Mouse (Mus musculus): Measurements from ENCODE around the gene Ces1a. TPM values are rescaled to one million over a fixed set of nuclear protein-coding genes. Genes with fewer than 3 reads are reported as not detected.

The Ces1a gene
- polyA plus RNA-seq, 1 experiment from 2014 or later, result not detected

- Histone ChIP-seq H3K4me2 (replicated peaks) (no peak overlapping the region), H3K9me3 (replicated peaks) (no peaks in the 10 kb centered on the region), H3K4me1 (0 out of 2 replicates have a peak, but pooled peaks cover 2% of the 10 kb centered on the region), H3K36me3 (no peaks in the 10 kb centered on the region), H3K4me3 (no peak overlapping the region), H3K27ac (no peak overlapping the region), H3K9ac (no peak overlapping the region), H3K27me3 (no peaks in the 10 kb centered on the region)
- 71% methylated on average over 4 of the region's 4 CpGs for WGBS
- no peak for ATAC-seq (ENCODE audit: low FRiP score)
Measured at GRCm38 (mm10) chr8:93040776-93041567, 7.0 kb downstream of the Ces1a start.

- H3K9me3 ChIP-seq (replicated peaks), result no peaks in the 10 kb centered on the region
- H3K36me3 ChIP-seq, result no peaks in the 10 kb centered on the region
- 0 out of 2 replicates have a peak, but pooled peaks cover 2% of the 10 kb centered on the region for H3K4me1 ChIP-seq
- no peak overlapping the region for H3K27ac ChIP-seq
- no peak overlapping the region for H3K4me3 ChIP-seq
- ATAC-seq (ENCODE audit: low FRiP score), result no peak
- no peaks in the 10 kb centered on the region for H3K27me3 ChIP-seq
- H3K9ac ChIP-seq, result no peak overlapping the region
- 88% methylated on average over 2 of the region's 2 CpGs for WGBS
- H3K4me2 ChIP-seq (replicated peaks), result no peak overlapping the region
Measured at GRCm38 (mm10) chr8:93040256-93040655, 7.7 kb downstream of the Ces1a start.

DNA sequence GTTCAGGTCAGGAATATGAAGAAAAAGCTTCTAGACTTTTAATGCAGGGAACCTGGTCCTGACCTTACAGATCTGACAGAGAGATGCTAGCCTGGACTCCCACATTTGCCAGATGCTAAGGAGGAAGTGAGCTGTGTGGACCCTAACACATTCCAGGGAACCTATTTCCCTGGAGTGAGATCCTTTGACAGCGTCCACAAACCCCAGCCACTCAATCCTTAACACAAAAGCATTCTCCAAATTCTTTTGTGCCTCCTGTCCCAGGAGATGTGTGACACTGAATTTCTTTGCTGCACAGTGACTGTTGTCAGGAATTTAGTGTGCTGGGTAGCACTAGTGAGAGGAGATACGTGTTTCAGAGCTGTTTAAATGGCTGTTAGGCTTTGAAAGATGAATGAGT lies 9.2 kb downstream of the Ces1a start:
- Histone ChIP-seq H3K9ac (no peak overlapping the region), H3K36me3 (no peaks in the 10 kb centered on the region), H3K27ac (no peak overlapping the region), H3K4me1 (0 out of 2 replicates have a peak, but pooled peaks cover 2% of the 10 kb centered on the region), H3K4me2 (replicated peaks) (no peak overlapping the region), H3K9me3 (replicated peaks) (no peaks in the 10 kb centered on the region), H3K27me3 (no peaks in the 10 kb centered on the region), H3K4me3 (no peak overlapping the region)
- ATAC-seq (ENCODE audit: low FRiP score), result no peak
- WGBS, result 6% methylated on average over 2 of the region's 2 CpGs

GRCm38 (mm10) chr8:93030664-93031063 lies 17.3 kb downstream of the Ces1a start:
- Histone ChIP-seq H3K9ac (no peak overlapping the region), H3K4me1 (no peaks in the 10 kb centered on the region)
- ATAC-seq (ENCODE audit: low FRiP score), result no peak

DNA sequence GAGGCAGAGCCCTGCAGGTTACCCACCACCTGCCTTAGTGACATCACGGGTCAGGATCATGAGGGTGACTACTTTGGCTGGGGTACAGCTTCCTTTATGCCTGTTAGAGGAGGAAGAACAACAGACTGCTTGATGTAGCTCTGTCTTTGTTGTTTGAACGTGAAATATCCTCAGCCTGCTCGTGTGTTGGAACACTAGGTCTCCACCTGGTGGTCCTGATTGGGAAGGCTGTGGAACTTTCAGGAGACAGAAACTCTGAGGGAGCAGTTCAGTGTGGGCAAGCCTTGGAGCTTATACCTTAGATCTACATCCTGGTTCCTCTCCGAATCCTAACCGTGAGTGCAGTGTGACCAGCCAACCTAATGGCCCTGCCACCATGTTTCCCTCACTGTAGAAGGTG lies 26.3 kb downstream of the Ces1a start:
- H3K9ac ChIP-seq, result no peak overlapping the region
- no peaks in the 10 kb centered on the region for H3K4me1 ChIP-seq
- H3K27me3 ChIP-seq, result no peaks in the 10 kb centered on the region
- 68% methylated on average over 5 of the region's 5 CpGs for WGBS
- no peaks in the 10 kb centered on the region for H3K36me3 ChIP-seq
- no peak overlapping the region for H3K4me2 ChIP-seq (replicated peaks)
- ATAC-seq (ENCODE audit: low FRiP score), result no peak
- no peak overlapping the region for H3K27ac ChIP-seq
- H3K4me3 ChIP-seq, result no peak overlapping the region
- H3K9me3 ChIP-seq (replicated peaks), result no peaks in the 10 kb centered on the region

More at GRCm38 (mm10) chr8:93030664-93031063, 17.3 kb downstream of the Ces1a start:
- WGBS, result 88% methylated on average over 2 of the region's 2 CpGs
- H3K4me2 ChIP-seq (replicated peaks), result no peak overlapping the region
- H3K9me3 ChIP-seq (replicated peaks), result no peaks in the 10 kb centered on the region
- H3K27me3 ChIP-seq, result no peaks in the 10 kb centered on the region
- no peak overlapping the region for H3K4me3 ChIP-seq
- H3K36me3 ChIP-seq, result no peaks in the 10 kb centered on the region
- no peak overlapping the region for H3K27ac ChIP-seq

- no peak overlapping the region for H3K4me3 ChIP-seq
- H3K36me3 ChIP-seq, result no peaks in the 10 kb centered on the region
- no peaks in the 10 kb centered on the region for H3K27me3 ChIP-seq
- H3K4me1 ChIP-seq, result no peaks in the 10 kb centered on the region
- 84% methylated on average over 4 of the region's 4 CpGs for WGBS
- no peak overlapping the region for H3K27ac ChIP-seq
- H3K4me2 ChIP-seq (replicated peaks), result no peak overlapping the region
- no peaks in the 10 kb centered on the region for H3K9me3 ChIP-seq (replicated peaks)
- no peak overlapping the region for H3K9ac ChIP-seq
- ATAC-seq (ENCODE audit: low FRiP score), result no peak
Measured at GRCm38 (mm10) chr8:93014300-93014699, 33.7 kb downstream of the Ces1a start.

DNA sequence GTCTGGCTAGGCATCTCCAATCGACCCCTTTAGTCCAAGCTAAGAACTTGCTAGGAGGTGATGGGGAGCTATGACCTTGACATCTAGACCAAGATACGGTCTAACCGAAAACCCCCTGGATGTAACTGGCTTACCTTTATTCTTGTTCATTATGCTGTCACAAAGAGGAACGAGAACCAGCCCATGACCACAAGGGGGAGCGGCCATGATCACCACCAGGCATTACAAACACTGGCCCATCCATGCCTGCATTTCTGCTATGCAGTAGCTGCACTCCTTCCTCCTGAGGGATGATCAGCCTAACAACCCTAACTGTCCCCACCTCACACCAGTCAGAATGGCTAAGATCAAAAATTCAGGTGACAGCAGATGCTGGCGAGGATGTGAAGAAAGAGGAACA lies 35.8 kb downstream of the Ces1a start:
- H3K4me2 ChIP-seq (replicated peaks), result no peak overlapping the region
- H3K9me3 ChIP-seq (replicated peaks), result no peaks in the 10 kb centered on the region
- H3K4me3 ChIP-seq, result no peak overlapping the region
- WGBS, result 79% methylated on average over 6 of the region's 6 CpGs
- ATAC-seq (ENCODE audit: low FRiP score), result no peak
- H3K27ac ChIP-seq, result no peak overlapping the region
- H3K9ac ChIP-seq, result no peak overlapping the region
- H3K4me1 ChIP-seq, result no peaks in the 10 kb centered on the region
- H3K36me3 ChIP-seq, result no peaks in the 10 kb centered on the region
- H3K27me3 ChIP-seq, result no peaks in the 10 kb centered on the region

GRCm38 (mm10) chr8:93011439-93011838 lies 36.6 kb downstream of the Ces1a start:
- ATAC-seq (ENCODE audit: low FRiP score), result peak; percentile 68; the same call in 1 of the 2 replicates
- no peak overlapping the region for H3K9ac ChIP-seq
- no peaks in the 10 kb centered on the region for H3K36me3 ChIP-seq
- H3K4me3 ChIP-seq, result no peak overlapping the region
- no peak overlapping the region for H3K4me2 ChIP-seq (replicated peaks)
- WGBS, result 11% methylated on average over 9 of the region's 9 CpGs
- H3K9me3 ChIP-seq (replicated peaks), result no peaks in the 10 kb centered on the region
- H3K27ac ChIP-seq, result no peak overlapping the region
- no peaks in the 10 kb centered on the region for H3K27me3 ChIP-seq
- H3K4me1 ChIP-seq, result no peaks in the 10 kb centered on the region

GRCm38 (mm10) chr8:93010286-93010685 lies 37.7 kb downstream of the Ces1a start:
- H3K4me1 ChIP-seq, result no peaks in the 10 kb centered on the region
- no peaks in the 10 kb centered on the region for H3K27me3 ChIP-seq
- H3K4me2 ChIP-seq (replicated peaks), result no peak overlapping the region
- no peak overlapping the region for H3K27ac ChIP-seq
- H3K36me3 ChIP-seq, result no peaks in the 10 kb centered on the region
- no peak overlapping the region for H3K9ac ChIP-seq
- no peaks in the 10 kb centered on the region for H3K9me3 ChIP-seq (replicated peaks)
- H3K4me3 ChIP-seq, result no peak overlapping the region
- no peak for ATAC-seq (ENCODE audit: low FRiP score)
- 32% methylated on average over 5 of the region's 5 CpGs for WGBS

DNA sequence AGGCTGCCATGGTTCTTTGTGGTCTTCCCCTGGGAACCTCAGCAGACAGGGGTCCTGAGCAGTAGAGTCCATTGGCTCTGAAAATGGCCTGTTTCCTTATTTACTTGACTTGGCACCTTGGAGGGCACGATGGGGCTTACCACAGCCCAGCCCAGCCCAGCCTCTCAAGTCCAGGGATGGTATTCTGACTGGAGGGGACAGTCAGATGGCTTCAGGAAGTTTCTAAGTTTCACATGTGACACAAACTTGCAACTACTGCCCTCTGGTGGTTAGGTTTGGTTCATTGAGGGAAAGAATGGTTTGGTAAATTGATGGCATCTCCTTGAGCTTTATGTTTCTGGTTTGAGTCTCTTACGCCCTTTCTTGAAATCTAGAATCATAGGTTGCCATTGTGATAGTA lies 49.4 kb downstream of the Ces1a start:
- no peaks in the 10 kb centered on the region for H3K27me3 ChIP-seq
- H3K4me2 ChIP-seq (replicated peaks), result no peak overlapping the region
- H3K9ac ChIP-seq, result no peak overlapping the region
- H3K9me3 ChIP-seq (replicated peaks), result no peaks in the 10 kb centered on the region
- 34% methylated on average over 2 of the region's 2 CpGs for WGBS
- no peaks in the 10 kb centered on the region for H3K36me3 ChIP-seq
- H3K27ac ChIP-seq, result no peak overlapping the region
- no peak for ATAC-seq (ENCODE audit: low FRiP score)
- H3K4me3 ChIP-seq, result no peak overlapping the region
- no peaks in the 10 kb centered on the region for H3K4me1 ChIP-seq

DNA sequence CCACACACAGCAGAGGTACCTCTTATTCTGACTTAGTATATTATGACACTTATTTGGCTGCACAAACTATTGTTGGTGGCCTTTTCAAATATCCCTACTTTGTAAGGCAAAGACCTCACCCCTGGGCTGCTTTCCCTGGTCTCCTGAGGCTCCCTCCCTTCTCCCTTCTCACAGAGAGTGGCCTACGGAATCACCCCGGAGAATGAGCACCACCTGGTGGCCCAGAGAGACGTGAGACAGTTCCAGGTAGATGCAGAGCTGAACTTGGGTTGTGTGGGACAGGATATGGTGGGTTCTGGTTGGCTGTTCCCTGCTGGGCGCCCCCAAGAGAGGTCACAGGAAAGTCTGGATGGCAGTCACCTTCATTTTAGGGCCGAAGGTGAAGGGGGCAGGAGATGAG lies 51.2 kb downstream of the Ces1a start:
- Histone ChIP-seq H3K27ac (no peak overlapping the region), H3K9me3 (replicated peaks) (no peaks in the 10 kb centered on the region), H3K36me3 (no peaks in the 10 kb centered on the region), H3K27me3 (no peaks in the 10 kb centered on the region), H3K4me2 (replicated peaks) (no peak overlapping the region), H3K9ac (no peak overlapping the region), H3K4me1 (no peaks in the 10 kb centered on the region), H3K4me3 (no peak overlapping the region)
- 40% methylated on average over 5 of the region's 5 CpGs for WGBS
- ATAC-seq (ENCODE audit: low FRiP score), result no peak

DNA sequence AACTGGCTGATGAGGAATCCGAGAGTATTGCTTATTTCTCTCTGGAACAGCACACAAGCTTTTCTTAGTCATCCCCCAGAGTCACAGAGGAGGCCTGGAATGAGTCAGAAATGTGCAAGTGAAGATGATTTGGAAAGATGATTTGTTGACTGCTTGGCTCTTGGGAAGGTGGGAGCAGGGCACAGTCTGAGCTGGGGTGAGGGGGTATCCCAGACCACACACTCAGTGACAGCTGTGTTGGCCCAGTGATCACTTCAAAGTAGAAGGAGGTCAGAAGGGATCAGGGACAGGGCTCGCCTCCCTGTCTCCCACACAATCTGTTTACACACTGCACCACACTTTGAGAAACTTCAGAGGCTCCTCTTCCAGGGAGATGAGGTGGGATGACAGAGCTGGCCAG lies 63.6 kb downstream of the Ces1a start:
- Histone ChIP-seq H3K36me3 (no peaks in the 10 kb centered on the region), H3K9me3 (replicated peaks) (no peaks in the 10 kb centered on the region), H3K4me1 (no peaks in the 10 kb centered on the region), H3K4me2 (replicated peaks) (no peak overlapping the region), H3K4me3 (no peak overlapping the region), H3K27me3 (no peaks in the 10 kb centered on the region), H3K27ac (no peak overlapping the region), H3K9ac (no peak overlapping the region)
- WGBS, result 60% methylated on average over 2 of the region's 2 CpGs
- no peak for ATAC-seq (ENCODE audit: low FRiP score)

DNA sequence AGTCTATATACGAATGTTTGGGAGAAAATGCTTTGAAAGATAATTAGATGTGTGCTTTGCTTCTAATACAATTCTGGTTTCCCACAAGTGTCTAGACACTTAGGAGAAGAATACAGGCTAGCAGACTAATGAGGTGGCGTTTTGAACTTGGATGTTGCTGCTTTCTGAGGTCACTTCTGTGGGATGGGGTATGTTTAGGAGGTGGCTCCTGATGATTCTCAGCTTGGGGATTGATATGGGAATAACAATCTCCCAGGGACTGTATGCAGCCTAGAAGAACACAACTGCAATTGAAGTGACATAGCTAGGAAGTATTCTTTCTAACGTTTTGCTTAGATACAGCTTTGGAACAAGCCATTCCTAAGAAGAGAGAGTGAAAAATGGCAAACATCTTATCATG lies 65.5 kb downstream of the Ces1a start:
- Histone ChIP-seq H3K36me3 (no peaks in the 10 kb centered on the region), H3K4me2 (replicated peaks) (no peak overlapping the region), H3K9ac (no peak overlapping the region), H3K4me1 (no peaks in the 10 kb centered on the region), H3K27me3 (no peaks in the 10 kb centered on the region), H3K27ac (no peak overlapping the region), H3K4me3 (no peak overlapping the region), H3K9me3 (replicated peaks) (no peaks in the 10 kb centered on the region)
- ATAC-seq (ENCODE audit: low FRiP score), result no peak
- 80% methylated on average over 3 of the region's 3 CpGs for WGBS

Data from hindbrain, embryonic 12.5 days (tissue).